Mouse (Mus musculus) urinary bladder, postnatal 14 days (tissue): Measurements from ENCODE around the gene Oprd1.

Source experiments
- DNase-seq: peaks from one replicate; pipeline ENCODE4 v3.0.0; 2021; ENCODE audit warnings: low spot score

Gene Oprd1

GRCm38 (mm10) chr4:132133920-132134319 lies 10.4 kb downstream of the Oprd1 start:
- DNase-seq = no peak

DNA sequence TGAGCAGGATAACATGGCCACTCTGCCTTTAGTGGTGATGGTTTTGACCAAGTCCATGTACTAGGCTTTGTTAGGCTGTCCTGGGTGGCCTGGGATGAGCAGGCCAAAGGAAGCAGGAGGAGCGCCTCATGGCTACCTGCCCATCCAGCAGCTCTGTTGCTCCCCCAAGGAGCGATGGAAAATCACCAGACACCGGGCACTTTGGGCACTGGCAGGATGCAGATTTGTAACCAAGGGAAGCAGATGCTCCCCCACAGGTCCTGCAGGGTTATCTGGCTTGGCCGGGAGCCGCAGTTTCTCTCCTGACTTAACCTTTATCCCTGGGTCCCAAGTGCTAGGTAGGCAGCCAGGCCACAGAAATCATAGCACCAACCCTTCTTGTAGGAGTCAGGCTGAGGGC lies 10.9 kb downstream of the Oprd1 start:
- no peak for DNase-seq

GRCm38 (mm10) chr4:132132297-132132696 lies 12.0 kb downstream of the Oprd1 start:
- DNase-seq = no peak

GRCm38 (mm10) chr4:132131790-132132189 lies 12.5 kb downstream of the Oprd1 start:
- no peak for DNase-seq

DNA sequence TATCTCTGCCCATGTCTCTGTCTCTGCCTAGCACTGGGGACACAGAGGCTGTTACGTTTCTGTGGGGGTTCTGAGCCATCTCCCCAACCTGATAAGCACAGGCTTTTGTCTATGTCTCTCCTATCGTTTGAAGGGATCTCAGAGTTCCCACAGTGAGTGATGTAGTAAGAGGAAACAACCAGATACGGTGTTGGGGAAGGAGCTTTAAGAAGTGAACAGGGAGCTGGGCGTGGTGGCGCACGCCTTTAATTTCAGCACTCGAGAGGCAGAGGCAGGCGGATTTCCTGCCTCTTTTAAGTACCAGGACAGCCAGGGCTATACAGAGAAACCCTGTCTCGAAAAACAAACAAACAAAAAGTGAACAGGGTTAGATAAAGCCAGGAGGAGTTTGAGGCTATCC lies 13.2 kb downstream of the Oprd1 start:
- no peak for DNase-seq

GRCm38 (mm10) chr4:132130645-132131044 lies 13.6 kb downstream of the Oprd1 start:
- DNase-seq = no peak

DNA sequence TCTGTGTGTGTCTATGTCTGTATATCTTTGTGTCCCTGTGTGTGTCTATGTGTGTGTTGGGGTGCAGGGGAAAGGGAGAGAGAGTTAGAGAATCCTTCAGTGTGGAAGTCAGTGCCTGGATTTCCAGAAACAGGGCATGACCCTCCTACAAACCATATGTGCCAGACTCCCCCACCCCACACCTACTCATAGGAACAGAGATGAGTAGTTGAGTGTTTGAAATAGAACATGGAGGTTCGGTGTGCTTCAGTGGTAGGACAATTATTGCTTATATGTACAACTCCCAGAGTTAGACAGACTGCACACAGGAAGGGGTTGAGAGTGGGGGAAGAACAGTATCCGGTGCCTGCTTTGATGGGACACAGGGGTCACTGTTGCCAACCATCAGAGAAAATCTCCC lies 14.2 kb downstream of the Oprd1 start:
- no peak for DNase-seq

DNA sequence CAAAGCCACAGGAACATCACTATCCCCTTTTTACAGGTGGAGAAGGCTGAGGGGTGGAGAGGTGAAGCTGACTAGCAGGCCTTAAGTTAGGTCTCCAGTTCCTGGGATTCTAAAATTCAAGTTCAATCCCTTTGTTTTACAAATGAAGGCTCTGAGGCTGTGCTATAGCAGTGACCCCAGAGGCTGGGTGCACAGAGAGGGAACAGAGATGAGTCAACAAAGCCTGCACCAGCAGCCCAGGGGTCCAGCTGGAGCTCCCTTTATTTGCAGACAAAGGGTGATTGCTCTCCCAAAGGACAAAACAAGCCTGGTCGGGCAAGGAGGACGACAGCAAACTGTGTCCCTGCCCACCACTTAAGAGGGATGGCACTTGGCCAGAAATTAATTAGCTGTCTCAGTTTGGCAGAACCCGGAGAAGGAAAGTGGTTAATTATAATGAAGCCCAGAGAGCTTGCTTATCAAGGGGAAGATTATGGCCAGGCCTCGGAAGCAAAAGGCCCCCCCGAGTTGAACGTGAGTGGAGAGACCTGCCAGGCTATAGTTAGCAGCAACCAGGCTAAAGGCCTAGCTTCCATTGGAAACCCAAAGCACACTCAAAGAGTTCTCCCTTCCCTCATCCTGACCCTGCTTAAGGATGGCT lies 15.2 kb downstream of the Oprd1 start:
- DNase-seq = no peak

GRCm38 (mm10) chr4:132127091-132127490 lies 17.2 kb downstream of the Oprd1 start:
- DNase-seq = no peak

- no peak for DNase-seq
Measured at GRCm38 (mm10) chr4:132123166-132123565, 21.1 kb downstream of the Oprd1 start.

- DNase-seq = no peak
Measured at GRCm38 (mm10) chr4:132121674-132122073, 22.6 kb downstream of the Oprd1 start.

GRCm38 (mm10) chr4:132119566-132119965 lies 24.7 kb downstream of the Oprd1 start:
- DNase-seq = no peak

DNA sequence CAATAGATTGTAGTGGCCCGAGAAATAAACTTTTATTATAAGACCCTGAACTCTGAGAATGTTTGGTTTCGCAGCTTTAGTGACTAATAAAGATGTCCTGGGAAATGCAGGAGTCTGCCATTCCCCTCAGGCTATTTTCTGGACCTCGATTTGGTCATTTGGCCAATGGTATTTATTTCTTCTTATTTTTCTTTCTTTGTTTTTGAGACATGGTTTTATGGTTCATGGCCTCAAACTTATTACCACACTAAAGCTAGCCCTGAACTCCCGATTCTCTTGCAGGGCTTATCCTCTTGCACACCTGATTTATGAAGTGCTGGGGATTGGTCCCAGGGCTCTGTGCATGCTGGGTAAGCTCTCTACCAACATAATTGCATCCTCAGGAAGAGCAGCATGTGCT lies 28.0 kb downstream of the Oprd1 start:
- no peak for DNase-seq

DNA sequence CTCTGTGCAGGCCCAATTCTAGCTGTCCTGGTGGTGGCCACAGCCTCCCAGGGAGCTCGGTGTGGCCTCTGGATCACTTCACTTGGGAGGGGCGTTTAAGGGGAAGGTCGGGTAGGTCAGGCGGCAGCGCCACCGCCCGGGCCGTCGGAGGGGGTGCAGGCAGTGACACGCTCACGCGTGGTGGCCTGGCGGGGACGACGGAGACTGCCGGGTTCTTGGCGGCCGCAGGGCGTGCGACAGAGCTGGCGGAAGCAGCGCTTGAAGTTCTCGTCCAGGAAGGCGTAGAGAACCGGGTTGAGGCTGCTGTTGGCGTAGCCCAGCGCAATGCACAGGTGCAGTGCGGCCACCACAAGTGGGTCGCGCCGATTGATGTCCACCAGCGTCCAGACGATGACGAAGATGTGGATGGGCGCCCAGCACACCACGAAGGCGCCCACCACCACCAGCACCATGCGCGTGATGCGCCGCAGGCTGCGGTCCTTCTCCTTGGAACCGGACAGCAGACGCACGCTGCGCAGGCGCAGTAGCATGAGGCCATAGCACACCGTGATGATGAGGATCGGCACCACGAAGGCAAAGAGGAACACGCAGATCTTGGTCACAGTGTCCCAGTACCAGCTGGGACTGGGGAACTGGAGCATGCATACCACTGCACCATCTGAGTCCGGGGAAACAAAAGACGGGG lies 30.7 kb downstream of the Oprd1 start:
- no peak for DNase-seq

DNA sequence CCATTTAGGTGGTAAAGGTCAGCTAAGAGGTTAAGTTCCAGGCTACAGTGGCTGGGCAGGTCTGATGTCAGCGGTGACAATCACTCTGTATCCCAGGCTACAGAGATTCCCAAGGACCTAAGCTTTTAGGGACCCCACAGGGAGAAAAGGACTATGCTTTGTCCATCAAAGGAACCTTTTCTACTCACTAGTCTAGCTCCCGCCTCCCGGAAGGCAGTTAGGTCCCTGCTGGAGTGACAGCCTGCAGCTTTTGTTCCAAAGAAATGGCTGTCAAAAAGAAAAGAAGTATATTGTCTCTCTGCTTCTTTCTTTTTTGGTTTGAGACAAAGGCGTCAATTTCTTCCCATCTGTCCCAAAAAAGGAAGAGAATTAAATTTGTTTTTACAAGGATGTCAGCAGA lies 33.1 kb downstream of the Oprd1 start:
- no peak for DNase-seq

GRCm38 (mm10) chr4:132108221-132108620 lies 36.1 kb downstream of the Oprd1 start:
- no peak for DNase-seq

DNA sequence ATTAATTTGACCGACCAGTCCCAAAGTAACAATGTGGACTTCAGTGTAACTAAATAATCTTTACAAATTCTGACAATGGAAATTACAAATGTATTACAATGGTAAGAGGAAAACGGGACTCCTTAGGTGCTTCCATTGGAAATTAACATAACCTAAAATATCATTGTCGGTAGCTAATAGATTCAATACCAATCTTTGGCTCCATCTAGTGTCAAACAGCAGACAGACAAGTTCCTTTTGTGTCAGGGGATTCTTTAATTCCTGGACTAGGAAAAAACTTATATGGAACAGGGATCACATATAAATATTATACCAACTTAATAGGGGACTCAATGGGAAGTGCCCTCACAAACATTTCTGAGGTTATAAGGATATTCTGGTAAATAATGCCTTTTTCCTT lies 43.1 kb downstream of the Oprd1 start:
- DNase-seq = no peak

DNA sequence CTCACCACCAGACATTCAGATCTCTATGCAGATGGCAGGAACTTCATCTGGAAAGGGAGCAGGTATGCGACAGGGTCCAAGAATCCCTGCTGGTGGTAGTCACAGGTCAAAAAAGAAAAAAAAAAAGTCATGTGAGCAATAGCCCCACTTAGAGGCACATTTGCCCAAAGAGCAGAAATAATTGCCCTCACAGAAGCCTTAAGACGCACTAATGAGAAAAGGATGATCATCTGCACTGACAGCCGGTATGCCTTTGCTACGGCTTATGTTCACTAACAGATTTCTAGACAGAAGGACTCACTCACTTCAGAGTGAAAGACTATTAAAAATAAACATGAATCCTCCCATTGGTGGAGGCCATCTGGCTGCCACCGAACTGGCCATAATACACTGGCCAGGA lies 44.7 kb downstream of the Oprd1 start:
- no peak for DNase-seq

DNA sequence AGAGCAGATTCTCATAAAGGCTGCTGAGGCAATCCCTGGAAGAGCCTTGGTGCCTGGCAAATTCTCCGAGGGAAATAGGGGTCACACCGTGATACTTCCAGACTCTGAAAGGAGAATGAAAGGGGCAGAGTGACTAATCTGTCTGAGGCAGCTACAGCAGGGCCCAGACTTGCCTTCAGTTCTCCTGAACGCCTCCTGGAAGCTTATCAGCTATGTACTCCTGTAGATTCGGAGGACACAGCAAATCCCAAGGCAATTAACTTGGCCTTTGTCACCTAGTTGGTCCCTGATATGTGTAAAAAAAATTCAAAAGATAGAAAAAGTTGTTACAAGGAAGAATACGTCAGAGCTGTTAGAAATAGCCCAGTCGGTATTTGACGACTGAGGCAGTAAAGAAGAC lies 49.2 kb downstream of the Oprd1 start:
- DNase-seq = no peak

DNA sequence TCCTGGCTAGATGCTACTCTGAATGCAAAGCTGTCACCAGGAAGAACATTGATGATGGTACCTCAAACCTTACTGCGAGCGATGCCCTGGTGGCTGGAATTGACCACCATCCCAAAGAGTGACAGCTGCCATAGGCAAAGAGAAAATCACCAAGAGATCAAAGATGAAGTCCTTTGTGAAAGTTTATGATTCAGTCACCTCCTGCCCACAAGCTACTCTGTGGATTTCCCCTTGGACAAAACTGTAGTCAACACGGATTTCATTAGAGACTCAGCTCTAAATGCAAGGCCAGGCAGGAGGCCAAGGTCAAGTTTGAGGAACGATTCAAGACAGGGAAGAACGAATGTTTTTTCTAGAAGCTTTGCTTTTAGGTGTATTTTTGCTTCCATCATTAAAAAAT lies 50.4 kb downstream of the Oprd1 start:
- no peak for DNase-seq

- DNase-seq = no peak
Measured at GRCm38 (mm10) chr4:132093136-132093535, 51.1 kb downstream of the Oprd1 start.

DNA sequence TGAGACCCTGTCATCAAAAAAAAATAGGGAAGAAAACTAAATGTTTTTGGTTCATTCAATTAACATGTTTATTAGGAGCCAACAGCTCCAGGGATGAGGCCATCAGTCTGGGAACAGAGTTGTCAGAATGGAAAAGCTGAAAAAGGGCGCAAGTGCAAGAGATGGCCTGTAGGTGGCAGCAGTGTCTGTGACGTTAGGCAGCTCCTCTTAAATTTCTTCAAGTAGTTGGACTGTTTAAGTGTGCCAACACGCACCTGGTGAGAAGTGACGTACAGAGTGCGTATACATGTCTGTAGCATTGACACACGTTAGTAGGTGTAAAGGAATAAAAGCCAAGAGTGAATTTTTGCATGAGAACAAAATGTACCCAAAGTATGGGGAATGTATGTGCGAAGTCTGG lies 55.4 kb downstream of the Oprd1 start:
- DNase-seq = peak; percentile 60

- no peak for DNase-seq
Measured at GRCm38 (mm10) chr4:132085114-132085513, 59.2 kb downstream of the Oprd1 start.

- DNase-seq = no peak
Measured at GRCm38 (mm10) chr4:132080492-132080983, 63.7 kb downstream of the Oprd1 start.
